Mouse (Mus musculus): ENCODE measurements around the gene Slc35b2.

The Slc35b2 gene

GRCm38 (mm10) chr17:45598891-45599290 lies 35.2 kb downstream of the Slc35b2 start:
- in situ Hi-C loops (cut with MboI, MseI): no loop called here

- in situ Hi-C loops (cut with MboI, MseI): loop anchor here (25.0 kb wide), 1 partner anchor 1938 kb away; no protein-coding TSS in a partner anchor
Observed at GRCm38 (mm10) chr17:45599446-45600242, 36.0 kb downstream of the Slc35b2 start, which contains the start of gene Slc29a1. TSS of gene Slc29a1 (minus strand) at chr17:45599606.

DNA sequence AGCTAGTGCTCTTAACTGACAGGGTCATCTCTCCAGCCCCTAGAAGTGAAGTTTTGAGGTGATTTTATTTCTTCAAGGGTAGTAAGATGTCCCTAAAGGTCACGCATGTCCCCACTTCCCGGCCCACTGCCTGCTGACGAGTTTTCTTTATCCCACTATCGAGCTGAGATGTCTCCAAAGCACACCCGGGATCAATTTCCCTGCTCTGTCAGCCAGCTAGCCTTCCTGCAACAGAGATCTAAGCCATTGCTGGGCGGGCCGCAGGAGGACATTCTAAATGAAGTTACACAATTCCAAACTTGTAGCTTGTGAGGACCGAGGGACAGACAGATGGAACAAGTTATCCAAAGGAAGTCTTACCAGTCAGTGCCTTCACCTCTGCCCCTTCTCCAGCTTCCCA lies 36.6 kb downstream of the Slc35b2 start:
- in situ Hi-C loops (cut with MboI, MseI): loop anchor here (25.0 kb wide), 1 partner anchor 1937 kb away; no protein-coding TSS in a partner anchor

DNA sequence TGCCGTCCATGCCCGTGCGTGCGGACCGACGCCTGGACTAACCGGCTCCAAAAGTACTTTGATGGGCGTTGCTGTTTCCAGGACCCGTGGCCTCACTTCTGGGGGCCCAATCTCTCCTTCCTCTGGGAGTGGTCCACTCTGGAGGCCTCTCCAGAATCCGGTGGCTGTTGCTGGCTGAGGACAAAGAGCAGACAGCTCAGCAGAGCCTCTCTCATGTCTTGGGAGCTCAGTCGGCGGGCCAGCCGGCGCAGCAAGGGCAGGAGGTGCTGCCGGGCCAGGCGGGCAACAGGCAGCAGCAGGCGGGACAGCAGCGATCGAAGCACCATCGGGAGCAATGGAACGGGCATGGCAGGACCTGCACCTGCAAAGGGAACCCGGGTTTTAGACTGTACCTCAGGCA lies 37.7 kb downstream of the Slc35b2 start:
- in situ Hi-C loops (cut with MboI, MseI): loop anchor here (25.0 kb wide), 1 partner anchor 1936 kb away; no protein-coding TSS in a partner anchor

DNA sequence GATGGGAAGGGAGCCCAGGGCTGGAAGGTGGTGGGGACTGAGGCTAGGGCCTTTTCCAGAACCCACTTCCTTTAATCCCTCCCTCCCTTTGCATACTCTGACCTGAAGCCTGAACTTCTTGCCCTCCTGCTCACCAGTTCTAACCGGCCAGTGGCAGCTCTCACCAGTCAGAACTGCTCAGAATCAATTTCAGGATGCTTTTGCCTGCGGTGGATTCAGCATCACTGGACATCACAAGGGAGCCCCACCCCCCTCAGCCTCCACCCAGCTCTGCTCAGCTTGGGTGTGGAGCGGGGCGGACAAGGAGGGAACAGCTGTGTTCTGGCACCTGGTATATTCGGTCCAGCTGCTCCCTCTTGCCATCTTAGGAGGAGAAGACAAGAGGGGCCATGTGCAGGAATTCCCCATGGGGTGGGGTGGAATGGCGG lies 38.2 kb downstream of the Slc35b2 start, which contains the start of gene Mymx:
TSS of gene Mymx (minus strand) at position 226 of the 428 bp plus-strand sequence.
- in situ Hi-C loops (cut with MboI, MseI): loop anchor here (25.0 kb wide), 1 partner anchor 1935 kb away; no protein-coding TSS in a partner anchor

GRCm38 (mm10) chr17:45602984-45603383 lies 39.3 kb downstream of the Slc35b2 start:
- in situ Hi-C loops (cut with MboI, MseI): loop anchor here (25.0 kb wide), 1 partner anchor 1934 kb away; no protein-coding TSS in a partner anchor

DNA sequence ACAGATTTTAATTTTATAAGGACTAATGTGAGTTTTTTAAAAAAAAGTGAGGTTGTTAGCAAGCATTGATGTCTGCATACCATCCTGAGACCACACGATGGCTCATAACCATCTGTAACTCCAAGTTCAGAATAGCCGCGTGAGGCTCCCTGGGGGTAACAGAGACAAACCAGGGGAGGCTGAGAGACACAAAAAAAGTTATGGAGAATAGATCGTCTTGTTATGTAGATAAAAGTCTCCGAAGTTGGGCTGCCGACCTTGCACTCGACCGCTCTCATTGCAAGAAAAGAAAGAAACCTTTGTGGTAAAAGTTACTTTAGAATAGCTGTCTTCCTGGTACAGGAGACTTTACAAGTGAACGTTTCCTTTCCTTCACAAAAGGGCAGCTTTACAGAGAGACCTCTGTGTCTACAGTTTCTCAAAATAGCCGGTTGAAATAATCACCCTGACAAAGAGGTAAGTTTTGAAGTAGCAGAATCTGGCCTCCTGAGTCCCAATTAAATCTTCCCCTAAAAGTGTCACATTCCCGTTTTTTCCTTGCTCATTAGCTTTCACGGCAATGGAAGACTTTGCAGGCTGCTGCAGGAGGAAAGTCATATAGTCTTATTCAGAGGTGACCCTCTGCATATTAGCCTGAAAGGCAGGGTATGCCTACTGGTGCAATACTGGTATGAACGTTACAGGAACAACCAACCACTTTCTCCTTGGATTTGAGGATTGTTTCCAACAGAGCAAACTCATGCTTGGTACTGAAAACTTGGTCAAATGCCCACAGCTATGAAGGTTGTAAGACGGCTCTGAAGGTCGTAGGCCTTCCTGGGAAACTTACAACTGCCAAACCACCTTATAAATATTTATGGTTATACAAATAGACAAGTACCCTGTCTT lies 43.6 kb downstream of the Slc35b2 start:
- in situ Hi-C loops (cut with MboI, MseI): loop anchor here (25.0 kb wide), 1 partner anchor 1930 kb away; no protein-coding TSS in a partner anchor

- in situ Hi-C loops (cut with MboI, MseI): loop anchor here (25.0 kb wide), 1 partner anchor 1929 kb away; no protein-coding TSS in a partner anchor
Observed at GRCm38 (mm10) chr17:45608396-45608795, 44.7 kb downstream of the Slc35b2 start.

DNA sequence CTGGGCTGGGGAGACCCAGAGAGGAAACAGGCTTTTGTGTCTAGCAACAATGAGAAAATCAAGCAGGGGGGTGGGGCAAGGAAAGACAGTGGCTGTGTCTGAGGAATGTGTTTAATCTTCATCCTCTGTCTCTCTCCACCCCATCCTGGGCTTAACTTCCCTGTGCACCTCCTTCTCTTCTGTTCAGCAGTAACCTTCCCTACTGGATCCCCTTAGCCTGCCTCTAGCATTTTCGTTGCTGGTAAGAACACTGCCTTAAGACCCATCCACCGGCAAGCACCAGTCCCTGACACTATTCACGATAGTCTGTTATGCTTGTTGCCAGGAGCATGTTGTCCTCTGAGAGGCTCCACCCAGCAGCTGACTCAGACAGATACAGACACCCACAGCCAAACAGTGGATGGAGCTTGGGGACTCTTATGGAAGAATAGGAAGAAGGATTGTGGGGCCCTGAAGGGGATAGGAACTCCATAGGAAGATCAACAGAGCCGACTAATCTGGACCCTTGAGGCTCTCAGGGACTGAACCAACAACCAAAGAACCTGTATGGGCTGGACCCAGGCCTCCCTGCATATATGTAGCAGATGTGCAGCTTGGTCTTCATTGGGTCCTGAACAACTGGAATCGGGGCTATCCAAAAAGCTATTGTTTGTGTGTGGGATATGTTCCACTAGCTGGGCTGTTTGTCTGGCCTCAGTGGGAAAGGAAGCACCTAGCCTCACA lies 46.6 kb downstream of the Slc35b2 start:
- in situ Hi-C loops (cut with MboI, MseI): loop anchor here (25.0 kb wide), 1 partner anchor 1927 kb away; no protein-coding TSS in a partner anchor

DNA sequence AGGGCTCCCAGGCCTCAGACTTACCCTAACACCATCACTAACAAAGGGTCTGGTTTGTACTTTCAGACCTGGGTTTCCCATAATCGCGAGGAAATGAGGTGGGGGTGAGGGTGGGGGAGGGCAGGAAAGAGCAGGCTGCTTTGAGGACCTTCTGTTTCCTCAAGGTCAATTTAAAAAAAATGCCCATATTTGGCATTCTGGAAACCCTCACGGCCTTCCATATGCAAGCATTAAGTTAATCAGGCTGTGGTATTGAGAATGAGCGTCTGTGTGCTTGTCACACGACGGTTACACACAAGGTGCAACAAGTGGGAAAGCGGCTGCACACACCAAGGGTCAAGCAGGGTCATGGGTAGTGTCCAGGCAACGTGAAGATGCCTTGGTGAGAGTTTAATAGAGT lies 48.3 kb downstream of the Slc35b2 start:
- in situ Hi-C loops (cut with MboI, MseI): loop anchor here (25.0 kb wide), 1 partner anchor 1925 kb away; no protein-coding TSS in a partner anchor

DNA sequence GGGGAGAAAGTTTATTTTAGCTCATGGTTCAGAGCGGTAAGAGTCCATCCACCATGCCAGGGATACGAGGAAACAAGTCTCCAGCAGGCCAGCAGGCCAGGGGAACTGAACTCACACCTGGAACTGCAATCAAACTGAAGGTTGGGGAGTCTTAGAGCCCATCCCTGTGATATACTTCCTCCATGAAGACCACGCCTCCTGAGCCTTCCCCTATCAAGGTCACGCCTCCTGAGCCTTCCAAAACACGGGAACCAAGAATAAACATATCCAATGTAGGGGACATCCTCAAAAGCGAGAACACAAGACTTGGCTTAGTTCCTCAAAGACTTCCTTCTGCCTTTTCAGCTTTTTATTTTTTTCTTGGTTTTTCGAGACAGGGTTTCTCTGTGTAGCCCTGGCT lies 49.2 kb downstream of the Slc35b2 start:
- in situ Hi-C loops (cut with MboI, MseI): loop anchor here (25.0 kb wide), 1 partner anchor 1924 kb away; no protein-coding TSS in a partner anchor

DNA sequence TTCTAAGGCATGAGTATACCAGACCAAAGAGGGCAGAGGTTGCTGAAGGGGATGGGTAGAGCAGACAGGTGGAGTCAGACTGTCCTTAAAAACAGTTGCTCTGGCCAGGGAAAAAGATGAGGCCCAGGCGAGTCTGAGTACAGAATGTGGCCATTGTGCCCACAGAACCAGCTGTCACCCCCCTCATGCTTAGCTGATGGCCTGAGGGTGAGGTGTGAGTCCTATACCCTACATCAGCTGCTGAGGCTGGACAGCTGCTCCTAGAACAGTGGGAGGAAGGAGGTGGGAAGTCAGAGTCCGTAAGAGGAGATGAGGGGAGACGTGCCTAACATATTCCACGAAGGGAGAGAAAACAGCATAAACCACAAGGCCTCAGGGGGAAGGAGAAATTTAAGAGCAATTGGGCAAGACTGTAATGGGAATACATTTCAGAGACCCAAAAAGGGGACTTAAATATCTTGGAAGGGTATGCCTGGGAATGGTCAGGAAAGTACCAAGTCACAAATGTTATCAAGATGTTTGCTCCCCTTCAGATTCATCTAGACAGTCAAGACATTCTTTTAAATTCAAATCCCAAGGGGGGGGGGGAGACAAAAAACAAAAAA lies 52.5 kb downstream of the Slc35b2 start:
- in situ Hi-C loops (cut with MboI, MseI): loop anchor here (25.0 kb wide), 1 partner anchor 1921 kb away; no protein-coding TSS in a partner anchor

GRCm38 (mm10) chr17:45616679-45617078 lies 53.0 kb downstream of the Slc35b2 start:
- in situ Hi-C loops (cut with MboI, MseI): loop anchor here (25.0 kb wide), 1 partner anchor 1921 kb away; no protein-coding TSS in a partner anchor

All from regulatory T cell (primary cell).